Mouse (Mus musculus): ENCODE measurements at regions not wholly inside any gene's neighbourhood (a gene's known extent, or its start where the extent isn't known, plus 50 kb on each side); places are given as distances from the start of the nearest gene placed in this dataset.
"Not testable (repeated sequence)": the region's sequence is repeated elsewhere in the genome, so short reads cannot be mapped to it uniquely, and the experiment has no call there.

DNA sequence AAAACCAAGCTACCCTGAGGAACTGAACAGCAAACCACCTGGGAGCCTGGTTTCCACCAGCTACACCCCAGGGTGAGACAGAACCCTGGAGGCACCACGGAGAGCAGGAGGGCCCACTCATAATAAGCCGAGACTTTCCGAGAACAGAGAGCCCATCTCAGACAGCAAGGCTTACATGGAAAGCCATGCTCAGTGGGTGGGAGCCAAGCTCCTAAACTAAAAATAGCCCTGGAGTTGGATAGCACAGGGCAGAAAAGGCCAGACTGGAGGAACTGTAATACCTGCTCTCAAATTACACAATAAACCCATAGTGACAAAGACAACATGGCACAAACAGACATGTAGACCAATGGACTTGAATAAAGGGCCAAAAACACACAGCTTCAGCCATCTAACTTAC is 69.9 kb downstream of the Fbxo4 start:
- DNase-seq (ENCODE audit: low spot score): no peak

DNA sequence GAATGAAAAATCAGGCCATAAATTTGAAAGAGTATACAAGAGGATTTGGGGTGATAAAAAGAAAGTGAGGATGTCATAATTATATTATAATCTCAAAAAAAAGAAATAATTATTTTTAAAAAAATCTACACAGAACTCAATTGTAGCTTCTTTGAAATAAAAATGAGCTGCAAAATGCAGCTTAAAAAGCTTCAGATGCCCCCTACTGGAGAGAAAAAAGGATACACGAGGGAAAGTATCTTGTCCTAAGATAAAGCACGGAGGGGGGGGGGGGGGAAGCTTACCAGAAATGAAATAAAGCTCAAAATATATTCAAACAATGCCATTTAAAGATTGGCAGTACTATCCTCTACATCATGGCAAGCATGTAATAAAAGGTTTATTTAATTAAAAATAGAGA is 70.7 kb downstream of the Fbxo4 start:
- DNase-seq (ENCODE audit: low spot score): no peak

DNA sequence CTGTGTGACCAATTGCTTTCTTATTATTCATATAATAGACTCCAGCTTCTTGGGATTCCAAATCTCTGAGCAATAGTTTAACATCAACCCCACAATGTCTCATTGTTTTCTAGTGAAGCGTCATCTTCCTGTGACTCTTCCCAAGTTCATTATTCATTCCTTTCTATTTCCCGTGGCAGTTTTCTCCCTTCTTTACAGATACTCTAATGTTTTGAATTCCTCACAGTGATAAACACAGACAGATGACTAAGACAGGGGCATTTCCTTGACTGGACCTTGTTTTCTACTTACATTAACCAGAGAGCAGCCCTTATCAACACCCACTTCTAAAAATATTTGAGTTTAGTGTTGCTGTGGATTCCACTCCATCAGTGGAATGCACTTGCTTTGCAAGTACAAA is 73.8 kb downstream of the Fbxo4 start:
- DNase-seq (ENCODE audit: low spot score): no peak

DNA sequence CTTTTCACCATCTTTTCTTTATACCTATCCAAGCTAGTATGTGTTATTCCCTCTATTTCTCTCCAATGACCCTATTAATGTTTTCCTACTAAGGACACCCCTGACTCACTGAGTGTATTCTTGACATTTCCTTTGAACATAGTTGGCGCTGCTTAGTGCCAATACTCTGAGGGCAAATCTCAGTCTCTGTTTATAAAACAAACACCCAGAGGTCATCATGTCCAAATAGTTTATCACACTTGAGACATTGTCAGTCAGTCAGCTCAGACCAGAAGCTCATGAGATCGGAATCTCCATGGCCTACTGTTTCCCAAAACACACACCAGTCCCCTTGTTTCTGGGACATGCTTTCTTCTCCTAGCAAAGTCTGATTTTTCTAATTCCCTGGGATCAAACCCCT is 100.9 kb downstream of the Fbxo4 start:
- DNase-seq (ENCODE audit: low spot score): no peak

DNA sequence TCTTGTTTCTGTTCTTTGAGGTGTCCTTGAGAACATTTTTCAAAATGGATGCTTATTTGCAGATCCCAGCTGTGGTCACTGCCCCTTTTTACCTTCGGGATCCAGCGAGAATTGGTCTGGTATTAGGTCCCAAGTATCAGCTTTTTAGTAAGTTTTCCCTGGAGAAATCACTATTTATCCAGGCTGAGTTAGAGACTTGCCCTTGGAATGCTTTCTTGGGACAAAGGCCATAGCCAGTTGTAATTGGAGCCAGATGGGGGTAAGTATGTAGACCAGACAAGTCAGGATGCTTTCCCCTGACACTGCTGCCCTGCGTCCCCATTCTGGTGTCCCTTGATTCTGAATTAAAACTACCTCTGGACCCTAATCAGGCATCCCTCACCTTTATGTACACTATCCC is 101.9 kb downstream of the Fbxo4 start:
- no peak for DNase-seq (ENCODE audit: low spot score)

DNA sequence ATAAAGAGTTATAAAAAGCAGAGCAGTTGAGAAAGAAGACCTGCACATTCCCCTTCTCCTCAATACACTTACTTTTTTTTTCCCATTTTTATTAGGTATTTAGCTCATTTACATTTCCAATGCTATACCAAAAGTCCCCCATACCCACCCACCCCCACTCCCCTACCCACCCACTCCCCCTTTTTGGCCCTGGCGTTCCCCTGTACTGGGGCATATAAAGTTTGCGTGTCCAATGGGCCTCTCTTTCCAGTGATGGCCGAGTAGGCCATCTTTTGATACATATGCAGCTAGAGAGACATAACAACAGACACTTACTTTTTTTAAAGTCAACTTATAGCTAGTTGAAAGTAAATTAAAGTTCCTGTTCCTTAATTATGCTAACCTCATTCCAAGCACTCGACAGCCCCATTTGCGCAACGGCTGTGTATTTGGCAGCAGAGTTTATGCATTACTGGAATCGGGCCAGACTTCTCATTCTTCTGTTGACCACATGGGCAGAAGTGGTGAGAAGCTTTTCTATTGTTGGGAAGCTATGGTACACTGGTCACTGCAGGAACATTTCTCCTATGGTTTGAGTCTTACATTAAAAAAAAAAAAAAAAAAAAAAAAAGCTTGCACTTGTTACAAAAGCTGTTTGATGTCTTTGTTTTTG is 104.0 kb downstream of the Fbxo4 start:
- DNase-seq (ENCODE audit: low spot score): peak; percentile 4

DNA sequence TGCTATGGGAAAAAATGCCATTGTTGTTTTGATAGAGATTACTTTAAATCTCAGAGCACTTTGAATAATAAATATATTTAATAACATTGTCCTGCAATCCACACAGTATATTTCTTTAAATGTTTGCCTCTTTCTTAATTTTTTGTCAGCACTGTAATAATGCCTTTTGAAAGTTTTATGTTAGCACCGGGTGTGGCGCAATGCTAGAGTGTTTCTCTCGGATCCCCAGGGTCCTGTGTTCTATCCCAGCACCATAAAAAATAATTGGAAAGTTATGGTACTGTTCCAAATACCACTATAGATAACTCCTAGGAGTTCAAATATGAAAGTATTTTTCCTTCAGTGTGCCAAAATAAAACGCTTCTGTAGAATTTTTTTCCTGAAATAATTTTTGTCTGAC is 147.6 kb downstream of the Fbxo4 start:
- no peak for DNase-seq (ENCODE audit: low spot score)

DNA sequence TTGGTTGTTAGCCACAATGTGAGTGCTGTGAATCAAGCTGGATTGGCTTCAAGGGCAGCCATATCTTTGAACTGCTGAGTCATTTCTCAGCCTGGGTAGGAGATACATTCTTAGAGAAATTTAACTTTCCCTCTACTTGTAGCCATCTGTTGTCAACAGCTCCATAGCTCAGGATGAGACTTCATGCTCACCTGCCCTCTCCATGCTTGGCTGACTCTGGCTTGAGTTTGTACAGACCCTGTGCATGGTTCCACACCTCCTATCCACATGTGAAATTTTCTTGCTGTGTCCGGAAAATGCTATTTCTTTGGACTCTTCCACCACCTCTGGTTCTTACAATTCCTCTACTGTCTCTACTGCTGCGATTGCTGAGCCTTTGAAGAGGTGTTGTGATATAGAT is 173.9 kb downstream of the Fbxo4 start:
- DNase-seq (ENCODE audit: low spot score): no peak

DNA sequence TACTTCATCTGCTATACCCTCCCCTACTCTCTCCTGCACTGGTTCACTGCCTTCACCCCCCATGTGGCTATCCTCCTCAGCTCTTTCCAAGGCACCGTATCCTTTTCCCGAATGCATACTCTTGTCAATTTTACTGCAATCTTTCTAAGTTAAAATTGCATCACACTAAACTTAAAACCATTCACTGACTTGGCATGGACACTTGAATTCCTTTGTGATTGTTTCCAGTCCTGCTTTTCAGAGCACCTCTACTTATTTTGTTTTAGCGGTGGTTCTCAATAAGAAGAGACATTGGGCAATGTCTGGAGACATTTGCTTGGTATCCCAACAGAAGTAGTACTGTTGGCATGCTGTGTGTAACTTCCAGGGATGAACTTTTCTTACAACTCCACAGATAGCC is 192.6 kb upstream of the Ghr start:
- no peak for DNase-seq (ENCODE audit: low spot score)

DNA sequence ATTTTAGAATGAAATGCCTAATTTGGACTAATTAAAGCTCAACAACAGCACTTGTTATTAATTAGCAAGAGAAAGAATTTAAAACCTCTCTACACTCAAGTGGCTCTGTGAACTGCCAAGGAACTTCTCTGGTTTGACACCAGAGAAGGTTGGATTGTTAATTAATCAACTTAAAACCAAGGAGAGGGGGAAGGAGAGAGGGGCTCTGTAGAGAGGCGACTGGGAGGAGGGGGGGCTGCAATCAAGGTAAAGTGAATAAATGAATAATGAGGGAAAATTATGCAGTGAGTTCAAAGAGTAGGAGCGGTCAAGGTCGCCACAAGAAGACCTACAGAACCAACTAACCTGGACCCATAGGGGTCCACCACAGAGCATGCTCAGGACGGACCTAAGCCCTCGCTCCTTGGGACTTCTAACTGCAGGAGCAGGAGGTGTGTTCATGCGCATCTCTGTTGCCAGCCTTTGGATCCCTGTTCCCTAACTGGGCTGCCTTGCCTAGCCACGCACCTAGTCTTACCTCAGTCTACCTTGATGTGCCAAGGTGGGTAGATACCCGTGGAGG is 189.0 kb upstream of the Ghr start:
- DNase-seq (ENCODE audit: low spot score): no peak

DNA sequence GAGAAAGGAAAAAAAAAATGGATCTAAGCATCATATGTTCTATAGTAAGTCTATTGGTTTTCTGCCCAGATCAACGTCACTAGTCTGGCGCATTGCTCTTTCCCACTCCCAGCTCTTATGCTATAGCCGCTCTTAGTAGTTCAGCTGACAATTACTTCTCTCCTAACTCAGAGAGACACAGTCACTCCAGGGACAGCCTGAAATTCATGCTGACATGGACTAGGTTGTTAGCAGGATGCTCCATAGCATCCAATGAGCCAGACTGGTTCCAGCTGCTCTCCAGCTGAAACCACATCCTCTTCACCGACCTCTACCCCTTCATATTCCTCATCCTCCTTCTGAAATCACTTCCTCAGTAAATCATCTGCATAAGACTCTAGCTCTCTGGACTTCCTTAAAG is 187.0 kb upstream of the Ghr start:
- no peak for DNase-seq (ENCODE audit: low spot score)

DNA sequence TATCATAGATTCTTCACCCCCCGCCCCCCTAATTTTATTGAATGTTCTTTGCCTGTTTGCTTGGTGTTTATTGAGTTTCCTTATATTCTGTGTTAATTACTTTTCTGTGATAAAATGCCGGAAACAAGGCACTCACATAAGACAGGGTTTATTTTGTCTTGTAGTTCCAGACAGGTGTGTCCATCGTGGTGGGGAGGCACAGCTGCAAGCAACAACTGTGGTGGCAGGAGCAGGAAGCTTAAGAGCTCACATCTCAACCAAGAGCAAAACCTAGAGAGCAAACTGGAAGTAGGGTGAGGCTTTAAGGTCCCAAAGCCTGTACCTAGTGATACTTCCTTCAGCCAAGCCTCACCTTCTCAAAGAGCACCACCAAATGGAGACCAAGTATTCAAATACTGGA is 181.4 kb upstream of the Ghr start:
- DNase-seq (ENCODE audit: low spot score): no peak

DNA sequence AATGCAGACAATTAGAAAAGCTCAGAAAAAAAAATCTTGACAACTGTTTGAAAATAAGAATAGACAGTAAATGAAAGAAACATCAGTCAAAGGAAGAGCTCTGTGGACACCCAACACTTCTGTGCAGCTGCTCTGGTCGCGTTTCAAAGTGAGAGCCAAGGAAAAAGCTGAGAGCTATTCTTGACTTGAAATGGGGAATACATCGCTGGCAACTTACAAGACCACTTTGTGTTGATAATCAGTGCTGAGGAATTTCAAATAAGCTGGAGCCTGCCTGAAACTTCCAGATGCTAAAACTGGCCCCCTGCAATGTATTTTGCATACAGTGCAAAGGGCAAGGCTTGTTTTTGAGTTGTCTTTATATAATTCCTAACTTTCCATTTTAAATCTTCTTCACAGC is 177.1 kb upstream of the Ghr start:
- DNase-seq (ENCODE audit: low spot score): no peak

DNA sequence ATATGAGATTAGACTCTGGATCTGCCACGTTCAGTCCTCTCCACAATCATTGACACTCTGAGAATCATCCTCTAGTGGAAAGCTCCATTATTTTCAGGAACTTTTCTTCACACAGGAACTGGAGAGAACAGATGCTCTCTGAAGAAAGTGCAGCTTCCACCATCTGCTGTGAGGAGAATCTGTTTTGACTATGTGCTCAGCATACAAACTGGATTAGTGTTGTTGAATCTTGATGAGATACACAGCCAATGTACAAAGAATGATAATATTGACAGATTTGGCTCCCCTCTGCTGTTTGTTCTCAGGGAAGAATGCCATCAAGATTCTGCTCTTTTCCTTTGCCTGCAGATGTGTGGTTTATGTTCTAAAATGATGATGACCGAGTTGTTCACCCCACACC is 172.3 kb upstream of the Ghr start:
- no peak for DNase-seq (ENCODE audit: low spot score)

DNA sequence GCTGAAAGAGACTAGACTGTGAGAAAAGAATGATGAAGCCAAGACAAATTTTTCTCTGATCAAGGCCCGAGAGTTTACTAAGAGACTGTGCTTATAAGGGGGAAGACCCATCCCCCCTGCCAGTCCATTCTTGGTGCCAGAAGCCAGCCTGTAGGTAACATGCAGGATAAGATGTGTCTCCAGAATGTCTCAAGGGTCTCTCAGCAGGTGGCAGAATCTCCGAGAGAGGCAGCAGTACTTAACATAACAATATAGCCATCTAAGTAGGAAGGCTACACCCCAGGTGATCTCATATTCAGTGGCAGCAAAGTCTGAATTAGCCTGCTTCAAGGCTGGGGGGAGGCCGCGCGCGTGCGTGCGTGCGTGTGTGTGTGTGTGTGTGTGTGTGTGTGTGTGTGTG is 164.8 kb upstream of the Ghr start:
- not testable (repeated sequence) for DNase-seq (ENCODE audit: low spot score)

DNA sequence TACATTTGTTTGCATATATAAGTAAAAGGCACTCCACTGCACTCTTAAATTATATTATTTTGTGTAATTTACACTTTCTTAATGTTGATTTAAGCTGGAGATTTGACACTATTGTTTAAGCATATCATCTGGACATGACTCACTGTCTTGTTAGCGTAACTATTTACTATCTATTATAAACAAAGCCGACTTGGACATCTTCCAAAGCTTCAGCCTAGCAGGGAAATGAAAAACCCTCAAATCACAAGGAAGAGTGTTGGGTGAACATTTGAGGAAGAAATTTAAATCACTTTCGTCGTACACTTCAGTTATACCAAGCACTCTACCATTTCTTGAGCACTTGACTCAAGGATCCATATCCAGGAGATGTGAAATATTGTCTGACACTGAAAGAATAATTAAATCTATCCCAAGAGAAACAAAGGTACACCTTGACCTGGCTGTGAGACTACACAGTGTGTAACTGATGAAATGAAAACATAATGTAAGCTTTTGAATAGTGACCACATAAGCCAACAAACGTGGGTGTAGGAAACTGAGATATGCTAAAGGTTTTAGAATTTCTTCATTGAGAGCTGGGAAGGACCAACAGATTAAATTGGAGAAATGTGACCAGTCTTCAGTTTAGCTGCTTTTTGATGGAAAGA is 160.0 kb upstream of the Ghr start:
- no peak for DNase-seq (ENCODE audit: low spot score)

DNA sequence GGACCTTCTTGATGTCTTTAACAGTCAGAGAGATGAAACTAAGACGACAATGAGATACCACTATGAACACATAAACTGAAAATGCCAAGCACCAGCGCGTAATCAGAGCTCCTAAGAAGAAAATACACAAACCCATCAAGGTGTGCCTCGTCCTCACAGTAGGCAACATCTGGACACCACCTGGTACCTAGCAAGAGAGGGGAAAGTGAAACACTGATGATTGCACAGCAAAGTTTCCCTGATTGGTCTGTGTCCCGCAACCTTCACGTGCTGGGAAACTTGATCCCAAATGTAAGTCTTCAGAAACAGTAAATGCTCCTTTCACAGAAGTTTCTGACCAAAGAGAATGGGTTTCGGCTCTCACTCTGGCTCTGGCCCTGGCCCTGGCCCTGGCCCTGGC is 158.9 kb upstream of the Ghr start:
- no peak for DNase-seq (ENCODE audit: low spot score)

DNA sequence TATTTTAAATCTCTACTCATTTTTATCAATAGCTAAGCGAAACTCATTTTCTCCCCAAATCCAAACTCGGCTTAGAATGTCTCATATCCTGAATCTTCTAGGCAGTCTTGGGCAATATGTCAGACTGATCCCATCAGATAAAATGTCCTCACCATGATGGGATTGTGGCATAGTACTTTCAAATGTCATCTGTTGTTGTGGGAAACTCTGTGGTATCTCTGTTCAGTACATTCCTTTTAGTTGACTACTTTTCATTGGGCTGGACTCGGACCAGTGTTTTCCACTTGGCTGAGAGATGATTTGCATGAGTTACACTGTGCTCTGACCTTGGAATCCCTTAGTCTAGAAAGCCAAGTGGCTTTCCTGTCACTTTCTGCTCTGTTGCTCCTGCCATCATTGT is 141.9 kb upstream of the Ghr start:
- peak; percentile 35 for DNase-seq (ENCODE audit: low spot score)

DNA sequence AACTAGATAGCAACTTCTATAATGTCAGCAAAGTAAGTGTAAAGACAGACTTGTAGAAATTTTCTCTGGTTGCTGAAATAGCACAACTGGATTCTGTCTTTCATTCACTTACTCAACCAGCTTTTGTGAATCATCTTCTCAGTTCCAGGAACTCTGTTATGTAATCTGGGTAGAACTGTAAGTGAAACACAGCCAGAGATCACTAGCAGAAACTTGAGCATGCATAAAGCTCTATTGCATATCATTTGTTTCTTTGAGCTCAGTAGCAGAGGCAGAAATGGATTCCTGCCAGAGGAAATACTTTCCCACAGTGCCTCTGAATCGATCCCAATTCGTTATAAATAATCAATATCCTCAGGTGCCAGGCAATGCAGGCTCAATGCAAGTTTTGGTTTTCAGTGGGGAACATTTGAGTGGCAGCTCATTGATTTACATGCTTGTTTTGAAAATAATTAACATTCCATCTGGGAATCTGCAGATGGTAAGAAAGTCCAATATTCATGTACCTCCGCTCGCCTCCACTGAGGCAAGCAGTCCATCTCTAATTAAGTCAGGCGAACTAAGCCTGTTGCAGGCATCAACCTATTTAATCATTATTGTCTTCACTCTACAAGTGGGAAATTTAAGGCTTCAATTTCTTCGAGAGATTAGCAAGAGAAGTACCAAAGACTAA is 137.5 kb upstream of the Ghr start:
- DNase-seq (ENCODE audit: low spot score): no peak

DNA sequence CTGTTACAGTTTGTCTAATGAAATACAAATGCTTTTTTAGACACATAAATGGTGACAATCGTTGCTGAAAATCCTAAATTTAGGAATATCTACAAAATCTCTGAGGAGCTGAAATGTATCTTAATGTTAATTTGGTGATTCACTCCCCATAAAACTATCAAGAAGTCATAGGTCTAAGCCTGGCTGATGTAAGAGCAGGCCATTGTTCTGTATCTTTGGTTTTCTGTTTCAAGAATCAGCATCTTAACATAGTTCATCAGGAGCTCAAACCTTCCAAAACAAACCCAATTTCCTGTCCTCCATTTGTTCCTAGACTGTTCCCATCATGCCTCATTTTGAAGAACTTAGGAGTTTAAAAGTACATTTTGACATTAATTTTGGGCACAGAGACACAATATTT is 128.5 kb upstream of the Ghr start:
- no peak for DNase-seq (ENCODE audit: low spot score)

DNA sequence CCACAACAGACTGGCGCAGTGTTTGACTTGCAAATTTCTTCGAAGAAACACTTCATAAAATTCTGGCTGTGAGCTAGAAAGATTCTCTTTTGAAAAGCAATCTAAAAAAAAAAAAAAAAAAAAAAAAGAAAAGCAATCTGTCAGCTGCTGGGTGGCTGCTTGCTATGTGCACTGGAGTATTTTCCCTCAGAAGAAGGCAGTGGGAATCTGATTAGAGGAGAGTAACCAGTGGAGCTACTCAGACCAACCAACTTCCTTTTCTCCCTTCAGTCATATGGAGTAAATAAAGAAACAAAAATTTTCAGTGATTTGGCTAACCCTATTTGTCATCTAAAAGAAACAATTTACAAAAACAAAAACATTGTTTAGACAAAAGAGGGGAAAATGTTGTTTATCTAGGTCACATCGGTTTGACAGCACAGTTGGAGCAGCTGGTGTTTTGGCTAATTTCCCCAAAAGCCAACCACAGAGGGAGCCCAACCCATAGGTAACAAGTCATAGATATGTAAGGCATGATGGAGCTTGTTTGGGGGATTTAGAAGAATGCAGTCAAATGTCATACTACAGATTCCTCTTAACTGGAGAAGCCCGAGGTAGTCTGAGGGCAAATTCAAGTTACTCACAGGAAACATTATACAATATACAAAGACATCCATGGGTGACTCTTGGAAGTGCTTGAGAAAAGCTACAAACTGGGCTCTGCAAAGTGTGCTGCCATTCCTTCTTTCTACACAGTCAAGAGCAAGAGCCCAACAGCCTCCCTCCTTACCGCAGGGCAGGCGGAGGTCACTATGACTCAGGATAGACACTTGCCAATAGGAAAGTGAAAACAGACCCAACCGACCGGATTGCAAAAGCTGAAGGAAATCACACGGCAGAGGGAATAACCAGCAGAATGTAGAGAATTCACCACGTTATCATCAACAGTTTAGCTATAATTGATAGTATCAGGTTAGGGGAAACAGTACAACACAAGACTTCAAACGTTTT is 124.1 kb upstream of the Ghr start:
- peak; percentile 38 for DNase-seq (ENCODE audit: low spot score)

DNA sequence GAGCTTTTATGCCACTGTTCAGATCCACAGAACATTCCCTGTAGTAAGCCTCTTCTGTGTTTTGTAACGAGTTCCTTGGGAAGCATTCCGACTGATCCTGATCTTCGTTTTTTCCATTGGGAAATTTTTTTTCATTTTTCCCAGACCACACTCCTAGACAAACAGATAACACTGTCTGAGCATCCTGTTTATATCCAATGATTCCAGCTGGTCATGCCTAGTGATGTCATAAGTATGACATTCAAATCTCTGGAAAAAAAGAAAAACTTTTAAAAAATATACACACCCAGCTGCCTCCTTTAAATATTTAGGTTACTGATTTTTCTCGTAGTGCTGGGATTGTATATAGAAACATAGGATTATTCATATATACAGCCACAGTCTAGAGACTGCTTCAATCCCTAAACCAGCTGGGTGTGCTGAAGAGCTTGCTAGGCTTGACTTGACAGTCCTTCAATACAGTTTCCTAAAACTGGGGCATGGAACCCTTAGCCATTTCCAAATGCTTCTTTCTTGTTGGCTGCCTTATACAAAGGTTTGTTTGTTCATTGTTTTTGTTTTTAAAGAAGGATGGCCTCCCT is 116.0 kb upstream of the Ghr start:
- no peak for DNase-seq (ENCODE audit: low spot score)
